Mouse (Mus musculus): ENCODE results near the gene Arf1. TPM values are rescaled to one million over a fixed set of nuclear protein-coding genes. Genes with fewer than 3 reads are reported as not detected.

Arf1 gene
- polyA plus RNA-seq (2021) = 522 TPM

DNA sequence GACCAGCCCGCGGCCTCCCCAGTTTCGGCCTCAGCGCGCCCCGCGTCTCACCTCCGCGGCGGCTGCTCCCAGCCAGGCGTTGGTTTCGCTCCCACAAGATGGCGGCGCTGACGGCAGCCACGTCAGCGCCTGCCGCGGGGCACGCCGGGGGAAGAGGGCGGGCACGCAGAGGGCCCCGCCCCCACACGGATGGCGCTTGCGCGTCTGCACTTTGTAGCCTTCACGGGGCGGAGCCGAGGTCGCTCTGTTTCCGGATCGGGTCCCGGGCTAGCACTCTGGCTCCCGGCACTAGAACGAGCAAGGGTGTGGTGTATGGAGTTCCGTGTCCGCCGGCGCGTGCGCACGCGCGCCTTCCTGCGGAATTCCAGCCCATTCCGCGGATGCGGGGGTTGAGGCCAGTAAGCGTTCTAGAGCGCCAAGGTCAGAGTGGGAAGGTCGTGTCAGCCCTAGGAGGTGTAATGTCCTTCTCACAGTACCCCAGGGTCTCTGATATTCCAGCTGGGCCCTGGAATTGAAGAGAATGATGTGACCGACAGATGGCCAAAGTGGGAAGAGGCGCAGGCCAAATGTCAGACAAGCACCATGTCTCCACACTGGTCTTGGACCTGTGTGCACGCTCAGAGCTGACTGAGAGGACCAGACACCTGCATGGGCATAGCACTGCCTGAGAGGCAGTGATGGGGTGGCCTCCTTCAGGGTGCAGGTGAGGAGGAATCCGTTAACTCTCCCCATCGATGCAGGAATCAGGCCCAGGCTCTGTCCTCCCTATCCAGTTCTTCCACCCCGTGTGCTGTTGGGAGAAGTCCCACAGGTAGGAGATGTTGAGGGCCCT, at the start of gene Arf1:
Gene Arf1 (minus strand): TSS at position 149 of the 832 bp plus-strand sequence.
- TF ChIP-seq CTCF (IDR thresholded peaks at IDR 0.05) = no peak
- no peaks in the 10 kb centered on the region for H3K27me3 ChIP-seq
- CTCF ChIA-PET = no interaction called here
- DNase-seq (ENCODE audit: low read depth, low spot score) (peak; percentile 86), ATAC-seq (peak; percentile 76)
- POLR2A ChIA-PET = interaction anchor here (0.6 to 1.9 kb wide), 3 partner anchors 9 to 270 kb away, joined by 3 to 6 read pairs (median 3); no protein-coding TSS in a partner anchor
- in situ Hi-C loops (cut with MboI; ENCODE audit: low pct_unique_long_range_greater_than_20kb) = loop anchor here (5.0 kb wide), 1 partner anchor 244 kb away; the partner anchor contains the start of gene Zfp867

- no peak for TF ChIP-seq CTCF (IDR thresholded peaks at IDR 0.05)
- ATAC-seq = no peak
- H3K27me3 ChIP-seq = peaks cover 14% of the 10 kb centered on the region
- in situ Hi-C loops (cut with MboI; ENCODE audit: low pct_unique_long_range_greater_than_20kb) = no loop called here
- ChIA-PET POLR2A (no interaction called here), CTCF (no interaction called here)
- no peak for DNase-seq (ENCODE audit: low read depth, low spot score)
Measured at GRCm38 (mm10) chr11:59276877-59277276, 48.8 kb upstream of the Arf1 start.

- CTCF ChIA-PET = no interaction called here
- TF ChIP-seq CTCF (IDR thresholded peaks at IDR 0.05) = no peak
- no peak for ATAC-seq
- peaks cover 19% of the 10 kb centered on the region for H3K27me3 ChIP-seq
- no peak for DNase-seq (ENCODE audit: low read depth, low spot score)
- in situ Hi-C loops (cut with MboI; ENCODE audit: low pct_unique_long_range_greater_than_20kb) = no loop called here
- POLR2A ChIA-PET = interaction anchor here (0.6 kb wide), 1 partner anchor 38 kb away, joined by 3 read pairs; no protein-coding TSS in a partner anchor
Measured at GRCm38 (mm10) chr11:59274184-59274583, 46.1 kb upstream of the Arf1 start.

DNA sequence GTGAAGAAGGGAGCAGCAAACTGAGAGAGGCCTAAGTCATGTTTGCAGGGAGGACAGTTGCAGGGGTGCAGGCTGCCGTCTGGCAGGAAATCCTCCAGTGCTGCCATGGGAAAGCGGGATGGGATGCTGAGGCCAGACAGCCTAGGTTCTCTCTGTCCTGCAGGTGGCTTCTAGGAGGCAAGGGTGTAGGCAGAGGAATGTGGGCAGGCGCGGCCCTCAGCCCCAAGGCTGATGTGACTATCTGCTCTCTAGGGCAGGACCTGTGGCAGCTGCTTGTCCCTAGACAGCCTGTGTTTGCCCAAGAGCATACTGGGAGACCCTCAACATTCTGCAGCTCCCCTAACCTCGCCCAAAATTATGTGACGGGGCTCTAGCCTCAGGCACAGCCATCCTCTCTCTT, 38.7 kb upstream of the Arf1 start:
- TF ChIP-seq CTCF (IDR thresholded peaks at IDR 0.05) = no peak
- ChIA-PET CTCF (no interaction called here), POLR2A (no interaction called here)
- DNase-seq (ENCODE audit: low read depth, low spot score) (no peak), ATAC-seq (no peak)
- in situ Hi-C loops (cut with MboI; ENCODE audit: low pct_unique_long_range_greater_than_20kb) = no loop called here
- H3K27me3 ChIP-seq = peaks cover 35% of the 10 kb centered on the region

GRCm38 (mm10) chr11:59265154-59265813, 37.2 kb upstream of the Arf1 start:
- no peak for TF ChIP-seq CTCF (IDR thresholded peaks at IDR 0.05)
- ATAC-seq (no peak), DNase-seq (ENCODE audit: low read depth, low spot score) (no peak)
- CTCF ChIA-PET = no interaction called here
- in situ Hi-C loops (cut with MboI; ENCODE audit: low pct_unique_long_range_greater_than_20kb) = no loop called here
- H3K27me3 ChIP-seq = peaks cover 32% of the 10 kb centered on the region
- POLR2A ChIA-PET = no interaction called here

GRCm38 (mm10) chr11:59264593-59264992, 36.5 kb upstream of the Arf1 start:
- ATAC-seq (no peak), DNase-seq (ENCODE audit: low read depth, low spot score) (no peak)
- POLR2A ChIA-PET = no interaction called here
- peaks cover 33% of the 10 kb centered on the region for H3K27me3 ChIP-seq
- TF ChIP-seq CTCF (IDR thresholded peaks at IDR 0.05) = no peak
- in situ Hi-C loops (cut with MboI; ENCODE audit: low pct_unique_long_range_greater_than_20kb) = no loop called here
- CTCF ChIA-PET = no interaction called here

DNA sequence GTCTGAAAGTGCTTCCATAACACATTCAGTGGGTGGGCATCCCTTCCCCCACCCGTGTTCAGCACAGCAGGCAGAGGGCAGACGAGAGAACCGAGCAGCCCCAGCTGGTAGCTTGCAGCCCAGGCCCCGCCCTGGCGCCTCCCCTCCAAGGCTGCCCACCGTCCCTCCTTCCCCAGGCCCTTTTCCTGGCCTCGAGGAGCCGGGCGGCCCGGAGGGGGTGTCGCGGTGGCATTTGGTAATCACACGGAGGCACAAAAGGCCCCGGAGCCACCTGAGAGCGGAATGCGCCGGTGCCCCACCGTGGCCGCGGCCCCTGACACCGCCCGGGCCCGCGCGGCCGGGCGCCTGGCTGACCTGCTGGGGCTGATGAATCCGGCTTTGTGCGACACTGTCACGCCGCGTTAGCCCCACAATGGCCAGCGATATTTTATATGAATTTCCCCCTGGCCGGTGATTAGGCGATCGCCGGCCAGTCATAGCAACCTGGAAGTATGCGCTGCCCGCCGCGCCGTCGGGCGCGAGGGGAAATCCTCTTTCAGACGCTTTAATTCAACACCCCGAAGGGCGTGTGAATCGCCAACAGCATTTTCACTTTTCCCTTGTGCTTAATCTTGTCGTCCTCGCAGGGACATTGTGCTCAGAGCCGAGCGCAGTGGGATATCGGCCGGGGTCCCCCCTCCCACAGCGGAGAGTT, 35.9 kb upstream of the Arf1 start:
- TF ChIP-seq CTCF (IDR thresholded peaks at IDR 0.05) = no peak
- DNase-seq (ENCODE audit: low read depth, low spot score) (no peak), ATAC-seq (no peak)
- in situ Hi-C loops (cut with MboI; ENCODE audit: low pct_unique_long_range_greater_than_20kb) = no loop called here
- CTCF ChIA-PET = no interaction called here
- peaks cover 37% of the 10 kb centered on the region for H3K27me3 ChIP-seq
- POLR2A ChIA-PET = no interaction called here

DNA sequence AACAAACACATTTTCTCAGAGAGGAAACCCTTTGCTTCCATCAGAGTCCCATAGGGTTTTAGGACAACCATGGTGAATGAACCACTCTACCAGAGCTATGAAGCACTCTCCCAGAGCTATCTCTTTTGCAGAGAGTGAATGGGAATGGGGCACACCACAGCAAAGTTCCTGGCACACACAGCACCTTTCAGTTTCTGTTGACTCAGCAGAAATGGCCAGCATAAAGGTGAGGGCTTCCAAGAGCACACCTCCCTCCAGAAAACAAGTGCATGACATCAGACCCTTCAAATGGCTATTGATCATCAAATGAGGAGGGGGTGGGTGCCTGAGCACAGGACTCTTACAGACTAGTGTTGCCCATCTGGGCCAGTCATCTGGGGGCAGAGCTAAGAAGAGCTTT, 34.2 kb upstream of the Arf1 start:
- in situ Hi-C loops (cut with MboI; ENCODE audit: low pct_unique_long_range_greater_than_20kb) = no loop called here
- POLR2A ChIA-PET = no interaction called here
- DNase-seq (ENCODE audit: low read depth, low spot score) = no peak
- CTCF ChIA-PET = no interaction called here
- no peak for TF ChIP-seq CTCF (IDR thresholded peaks at IDR 0.05)
- no peak for ATAC-seq
- peaks cover 44% of the 10 kb centered on the region for H3K27me3 ChIP-seq

DNA sequence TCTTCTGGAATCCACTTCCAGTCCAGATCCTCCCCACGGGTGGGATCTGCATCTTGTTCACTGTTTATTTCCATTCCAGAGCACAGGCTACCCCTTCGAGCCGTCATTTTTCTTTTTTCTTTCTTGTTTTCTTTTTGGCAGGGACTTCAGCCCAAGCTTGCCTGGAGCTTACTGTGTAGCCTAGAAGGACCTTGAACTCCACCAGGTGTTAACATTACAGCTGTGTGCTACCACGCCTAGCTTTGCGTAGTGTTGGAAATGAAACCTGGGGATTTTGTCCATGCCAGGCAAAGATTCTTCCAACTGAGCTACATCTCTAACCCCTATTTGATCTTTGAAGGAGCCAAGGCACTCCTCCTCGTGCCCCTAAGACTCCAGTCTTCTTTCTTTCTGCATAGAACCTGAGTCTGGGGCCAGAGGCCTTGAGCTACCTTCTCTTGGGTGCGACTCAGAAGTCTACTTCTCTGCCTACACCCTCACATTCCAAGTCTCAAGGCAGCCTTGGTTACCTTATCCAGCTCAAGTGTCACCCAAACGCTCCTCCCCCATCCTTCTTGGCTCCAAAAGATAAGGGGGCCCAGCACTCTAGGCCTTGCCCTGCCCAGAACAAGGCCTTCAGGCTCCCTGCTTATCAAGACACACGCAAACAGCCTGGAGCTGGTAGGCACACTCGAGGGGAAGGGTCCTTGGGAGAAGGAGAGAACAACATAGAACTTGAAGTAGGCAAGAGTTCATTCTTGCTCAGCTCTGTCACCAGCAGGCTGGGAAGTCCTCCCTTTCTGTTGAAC, 32.8 kb upstream of the Arf1 start:
- no peak for TF ChIP-seq CTCF (IDR thresholded peaks at IDR 0.05)
- in situ Hi-C loops (cut with MboI; ENCODE audit: low pct_unique_long_range_greater_than_20kb) = no loop called here
- ChIA-PET POLR2A (no interaction called here), CTCF (no interaction called here)
- DNase-seq (ENCODE audit: low read depth, low spot score) (no peak), ATAC-seq (no peak)
- peaks cover 44% of the 10 kb centered on the region for H3K27me3 ChIP-seq

DNA sequence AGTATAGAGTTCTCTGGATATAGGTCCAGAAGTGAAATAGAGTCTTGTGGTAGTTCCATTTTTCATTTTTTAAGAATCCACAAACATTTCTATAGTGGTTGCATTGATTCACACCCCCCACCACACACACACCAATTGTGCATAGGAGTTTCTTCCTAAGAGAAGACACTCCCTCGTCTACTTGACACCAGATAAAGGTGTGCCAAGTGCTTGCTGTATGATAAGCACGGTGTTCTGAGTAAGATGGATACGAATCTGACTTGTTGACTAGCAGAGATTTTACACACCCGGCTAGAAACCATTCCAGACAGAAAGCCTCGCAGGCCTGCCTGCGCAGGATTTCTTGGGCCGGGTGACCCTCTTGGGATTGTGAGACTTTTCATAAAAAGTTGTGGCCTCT, 31.6 kb upstream of the Arf1 start:
- CTCF ChIA-PET = no interaction called here
- POLR2A ChIA-PET = no interaction called here
- TF ChIP-seq CTCF (IDR thresholded peaks at IDR 0.05) = no peak
- in situ Hi-C loops (cut with MboI; ENCODE audit: low pct_unique_long_range_greater_than_20kb) = no loop called here
- no peak for DNase-seq (ENCODE audit: low read depth, low spot score)
- no peak for ATAC-seq
- H3K27me3 ChIP-seq = peaks cover 41% of the 10 kb centered on the region
